Mouse (Mus musculus) CD4-positive naive resting alpha-beta T cell, adult 57 days (primary cell): ENCODE measurements around the gene Nfe2l1. TPM values are rescaled to one million over a fixed set of nuclear protein-coding genes. Genes with fewer than 3 reads are reported as not detected.

Experiments used
- total RNA-seq: library from RNA; stranded (reverse); gene quantifications from one replicate; pipeline ENCODE4 v1.2.4, GENCODE M21; 2023

The Nfe2l1 gene
- total RNA-seq, result 45.4 TPM

DNA sequence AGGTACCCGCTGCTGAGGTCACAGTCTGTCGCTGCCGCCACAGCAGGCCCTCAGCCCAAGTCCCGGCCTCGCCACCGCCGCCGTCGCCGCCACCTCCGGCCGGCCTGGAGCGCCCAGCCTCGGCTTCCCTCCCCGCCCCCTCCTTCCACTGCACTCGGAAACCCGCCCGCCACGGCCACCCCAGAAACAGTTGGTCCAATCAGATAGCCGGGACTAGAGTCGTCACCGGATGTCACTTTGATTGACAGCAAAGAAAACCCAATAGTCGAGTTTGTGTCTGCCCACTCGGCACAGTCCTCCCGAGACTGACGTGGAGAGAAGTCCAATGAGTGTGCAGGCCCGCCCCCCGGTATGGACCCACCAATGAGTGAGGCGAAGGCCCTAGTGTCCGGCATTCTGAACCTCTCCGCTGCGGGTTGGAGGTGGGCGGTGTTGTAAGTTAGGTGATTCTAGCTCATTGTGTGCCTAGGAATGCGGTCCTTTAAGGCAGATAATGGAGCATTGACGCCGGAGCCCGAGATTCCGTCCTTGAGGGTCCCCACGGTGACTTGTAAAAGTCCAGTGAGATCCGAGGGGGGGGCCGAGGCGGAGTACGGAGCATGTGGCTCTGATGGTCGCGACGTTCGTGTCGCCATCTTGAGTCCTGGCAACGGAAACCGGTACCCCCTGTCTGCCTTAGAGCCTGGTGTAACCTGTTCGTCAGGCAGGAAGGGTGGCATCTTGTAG, at the start of gene Nfe2l1:
Gene Nfe2l1 (minus strand): TSS at position 156 of the 726 bp plus-strand sequence.

DNA sequence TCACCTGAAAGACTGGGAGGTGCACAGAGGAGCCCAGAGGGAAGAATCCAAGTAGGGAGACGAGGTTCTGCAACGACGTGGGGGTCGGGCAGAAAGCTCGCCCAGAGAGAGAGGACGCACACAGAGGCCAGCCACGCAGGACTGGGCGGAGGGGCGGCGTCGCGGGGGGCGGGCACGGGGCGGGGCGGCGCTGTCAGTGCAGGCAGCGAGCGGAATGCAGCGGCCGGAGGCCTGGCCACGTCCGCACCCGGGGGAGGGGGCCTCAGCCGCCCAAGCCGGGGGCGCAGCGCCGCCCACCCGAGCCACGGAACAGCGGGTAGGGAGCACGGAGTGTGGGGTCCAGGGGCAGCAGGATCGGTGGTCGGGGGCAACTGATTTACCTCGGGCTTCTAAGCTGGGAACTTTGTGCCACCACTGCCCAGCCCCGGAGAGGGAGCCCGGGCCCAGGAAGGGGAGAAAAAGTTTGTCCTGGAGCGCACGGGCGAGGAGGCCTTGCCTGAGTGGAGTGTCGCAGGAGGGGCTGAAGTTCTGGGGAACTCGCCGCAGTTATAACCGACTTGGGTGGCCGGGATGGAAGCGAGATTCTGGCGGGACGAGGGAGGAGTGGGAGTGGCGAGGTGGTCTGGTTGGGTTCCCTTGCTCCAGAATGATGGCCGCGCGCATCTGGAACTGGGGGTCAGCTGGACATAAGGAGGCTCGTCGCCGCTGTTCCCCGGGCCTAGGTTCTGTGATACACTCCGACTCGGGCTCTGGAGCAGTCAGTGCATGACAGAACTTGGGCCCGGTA, 20.1 kb upstream of the Nfe2l1 start, which contains the start of gene Copz2:
Gene Copz2 (plus strand): TSS at position 190 of the 787 bp plus-strand sequence.

GRCm38 (mm10) chr11:96788871-96789795, 40.6 kb downstream of the Nfe2l1 start, which contains the start of gene Cbx1:
Gene Cbx1 (plus strand): TSS chr11:96789127.

GRCm38 (mm10) chr11:96776968-96777962, 52.5 kb downstream of the Nfe2l1 start, which contains the start of gene Snx11:
Gene Snx11 (minus strand): TSS chr11:96777559.

Other genes starting within 250 kb of the Nfe2l1 start
- gene Snx11, start 52.4 kb downstream of the Nfe2l1 start, total RNA-seq, result 34.0 TPM
- gene Cbx1, start 40.8 kb downstream of the Nfe2l1 start, total RNA-seq, result 46.6 TPM
- gene Copz2, start 19.9 kb upstream of the Nfe2l1 start, total RNA-seq, result 1.2 TPM
- gene Cdk5rap3, start 86.5 kb upstream of the Nfe2l1 start, total RNA-seq, result 56.0 TPM
- not detected for gene Prr15l, start 98.1 kb upstream of the Nfe2l1 start, total RNA-seq
- gene Pnpo, start 114.0 kb upstream of the Nfe2l1 start, total RNA-seq, result 18.1 TPM
- 54.2 TPM for gene Sp2, start 153.0 kb upstream of the Nfe2l1 start, total RNA-seq
- gene Sp6, start 183.4 kb upstream of the Nfe2l1 start, total RNA-seq, result 4.7 TPM
- 3.3 TPM for gene Scrn2, start 200.0 kb upstream of the Nfe2l1 start, total RNA-seq
- not detected for gene Lrrc46, start 211.4 kb upstream of the Nfe2l1 start, total RNA-seq
- 38.7 TPM for gene Mrpl10, start 211.6 kb upstream of the Nfe2l1 start, total RNA-seq
- 31.6 TPM for gene Osbpl7, start 220.7 kb upstream of the Nfe2l1 start, total RNA-seq